Mouse (Mus musculus): ENCODE measurements around the gene Alpk3. TPM values are rescaled to one million over a fixed set of nuclear protein-coding genes. Genes with fewer than 3 reads are reported as not detected.

Alpk3 gene
- polyA plus RNA-seq, 1 experiment from 2014 or later, result 0.55 TPM

GRCm38 (mm10) chr7:81109717-81110651, 52.6 kb downstream of the Alpk3 start:
- no peak for ATAC-seq (ENCODE audit: insufficient number of reproducible peaks, insufficient read depth, low FRiP score, low read depth)
- H3K4me1 ChIP-seq (ENCODE audit: control insufficient read depth, insufficient read depth, low read length), result no peaks in the 10 kb centered on the region
- no peaks in the 10 kb centered on the region for H3K27me3 ChIP-seq (ENCODE audit: control insufficient read depth, insufficient read depth, low read length)
- H3K9ac ChIP-seq (replicated peaks; ENCODE audit: low read depth, low read length), result no peak overlapping the region
- no peak overlapping the region for H3K27ac ChIP-seq (ENCODE audit: low read length)
- H3K4me3 ChIP-seq (ENCODE audit: low read depth, low read length), result no peak overlapping the region
- H3K4me2 ChIP-seq (replicated peaks; ENCODE audit: low read depth, low read length), result no peak overlapping the region
- H3K36me3 ChIP-seq (ENCODE audit: control insufficient read depth, insufficient read depth, low read length), result no peaks in the 10 kb centered on the region
- H3K9me3 ChIP-seq (ENCODE audit: control insufficient read depth, low read depth, low read length), result no peaks in the 10 kb centered on the region
- WGBS, result 62% methylated on average over 9 of the region's 9 CpGs

- H3K4me2 ChIP-seq (replicated peaks; ENCODE audit: low read depth, low read length), result no peak overlapping the region
- no peaks in the 10 kb centered on the region for H3K4me1 ChIP-seq (ENCODE audit: control insufficient read depth, insufficient read depth, low read length)
- H3K9me3 ChIP-seq (ENCODE audit: control insufficient read depth, low read depth, low read length), result no peaks in the 10 kb centered on the region
- no peaks in the 10 kb centered on the region for H3K36me3 ChIP-seq (ENCODE audit: control insufficient read depth, insufficient read depth, low read length)
- no peaks in the 10 kb centered on the region for H3K27me3 ChIP-seq (ENCODE audit: control insufficient read depth, insufficient read depth, low read length)
- no peak overlapping the region for H3K27ac ChIP-seq (ENCODE audit: low read length)
- no peak overlapping the region for H3K4me3 ChIP-seq (ENCODE audit: low read depth, low read length)
- WGBS, result 78% methylated on average over 4 of the region's 4 CpGs
- H3K9ac ChIP-seq (replicated peaks; ENCODE audit: low read depth, low read length), result no peak overlapping the region
- no peak for ATAC-seq (ENCODE audit: insufficient number of reproducible peaks, insufficient read depth, low FRiP score, low read depth)
Measured at GRCm38 (mm10) chr7:81110791-81111190, 53.4 kb downstream of the Alpk3 start.

GRCm38 (mm10) chr7:81111729-81112128, 54.3 kb downstream of the Alpk3 start:
- ATAC-seq (ENCODE audit: insufficient number of reproducible peaks, insufficient read depth, low FRiP score, low read depth), result no peak
- Histone ChIP-seq H3K4me3 (ENCODE audit: low read depth, low read length) (no peak overlapping the region), H3K27me3 (ENCODE audit: control insufficient read depth, insufficient read depth, low read length) (no peaks in the 10 kb centered on the region), H3K4me1 (ENCODE audit: control insufficient read depth, insufficient read depth, low read length) (no peaks in the 10 kb centered on the region), H3K4me2 (replicated peaks; ENCODE audit: low read depth, low read length) (no peak overlapping the region), H3K27ac (ENCODE audit: low read length) (no peak overlapping the region), H3K9ac (replicated peaks; ENCODE audit: low read depth, low read length) (no peak overlapping the region), H3K36me3 (ENCODE audit: control insufficient read depth, insufficient read depth, low read length) (no peaks in the 10 kb centered on the region), H3K9me3 (ENCODE audit: control insufficient read depth, low read depth, low read length) (no peaks in the 10 kb centered on the region)
- 92% methylated on average over 2 of the region's 2 CpGs for WGBS

- ATAC-seq (ENCODE audit: insufficient number of reproducible peaks, insufficient read depth, low FRiP score, low read depth), result no peak
- H3K27me3 ChIP-seq (ENCODE audit: control insufficient read depth, insufficient read depth, low read length), result no peaks in the 10 kb centered on the region
- no peaks in the 10 kb centered on the region for H3K9me3 ChIP-seq (ENCODE audit: control insufficient read depth, low read depth, low read length)
- H3K27ac ChIP-seq (ENCODE audit: low read length), result no peak overlapping the region
- no peaks in the 10 kb centered on the region for H3K4me1 ChIP-seq (ENCODE audit: control insufficient read depth, insufficient read depth, low read length)
- no peaks in the 10 kb centered on the region for H3K36me3 ChIP-seq (ENCODE audit: control insufficient read depth, insufficient read depth, low read length)
- no peak overlapping the region for H3K4me2 ChIP-seq (replicated peaks; ENCODE audit: low read depth, low read length)
- no peak overlapping the region for H3K4me3 ChIP-seq (ENCODE audit: low read depth, low read length)
- no peak overlapping the region for H3K9ac ChIP-seq (replicated peaks; ENCODE audit: low read depth, low read length)
- 40% methylated on average over 6 of the region's 6 CpGs for WGBS
Measured at GRCm38 (mm10) chr7:81112686-81113360, 55.4 kb downstream of the Alpk3 start.

- no peak for ATAC-seq (ENCODE audit: insufficient number of reproducible peaks, insufficient read depth, low FRiP score, low read depth)
- no peaks in the 10 kb centered on the region for H3K36me3 ChIP-seq (ENCODE audit: control insufficient read depth, insufficient read depth, low read length)
- no peaks in the 10 kb centered on the region for H3K4me1 ChIP-seq (ENCODE audit: control insufficient read depth, insufficient read depth, low read length)
- 73% methylated on average over 6 of the region's 6 CpGs for WGBS
- H3K27ac ChIP-seq (ENCODE audit: low read length), result no peak within 1 kb of the TSS
- H3K27me3 ChIP-seq (ENCODE audit: control insufficient read depth, insufficient read depth, low read length), result no peaks in the 10 kb centered on the region
- no peak within 1 kb of the TSS for H3K4me2 ChIP-seq (replicated peaks; ENCODE audit: low read depth, low read length)
- H3K9ac ChIP-seq (replicated peaks; ENCODE audit: low read depth, low read length), result no peak within 1 kb of the TSS
- no peak within 1 kb of the TSS for H3K4me3 ChIP-seq (ENCODE audit: low read depth, low read length)
- no peaks in the 10 kb centered on the region for H3K9me3 ChIP-seq (ENCODE audit: control insufficient read depth, low read depth, low read length)
Measured at GRCm38 (mm10) chr7:81114555-81114954, 57.2 kb downstream of the Alpk3 start, which contains the start of gene Slc28a1. Gene Slc28a1, plus strand, starts transcription at chr7:81114799.

- no peak overlapping the region for H3K9ac ChIP-seq (replicated peaks; ENCODE audit: low read depth, low read length)
- H3K9me3 ChIP-seq (ENCODE audit: control insufficient read depth, low read depth, low read length), result no peaks in the 10 kb centered on the region
- H3K4me3 ChIP-seq (ENCODE audit: low read depth, low read length), result no peak overlapping the region
- H3K4me1 ChIP-seq (ENCODE audit: control insufficient read depth, insufficient read depth, low read length), result no peaks in the 10 kb centered on the region
- 63% methylated on average over 3 of the region's 3 CpGs for WGBS
- H3K27ac ChIP-seq (ENCODE audit: low read length), result no peak overlapping the region
- H3K27me3 ChIP-seq (ENCODE audit: control insufficient read depth, insufficient read depth, low read length), result no peaks in the 10 kb centered on the region
- H3K36me3 ChIP-seq (ENCODE audit: control insufficient read depth, insufficient read depth, low read length), result no peaks in the 10 kb centered on the region
- H3K4me2 ChIP-seq (replicated peaks; ENCODE audit: low read depth, low read length), result no peak overlapping the region
- ATAC-seq (ENCODE audit: insufficient number of reproducible peaks, insufficient read depth, low FRiP score, low read depth), result no peak
Measured at GRCm38 (mm10) chr7:81121099-81121498, 63.7 kb downstream of the Alpk3 start.

GRCm38 (mm10) chr7:81122808-81123207, 65.4 kb downstream of the Alpk3 start:
- H3K27ac ChIP-seq (ENCODE audit: low read length), result no peak overlapping the region
- no peak overlapping the region for H3K9ac ChIP-seq (replicated peaks; ENCODE audit: low read depth, low read length)
- no peaks in the 10 kb centered on the region for H3K4me1 ChIP-seq (ENCODE audit: control insufficient read depth, insufficient read depth, low read length)
- no peak for ATAC-seq (ENCODE audit: insufficient number of reproducible peaks, insufficient read depth, low FRiP score, low read depth)
- H3K36me3 ChIP-seq (ENCODE audit: control insufficient read depth, insufficient read depth, low read length), result no peaks in the 10 kb centered on the region
- H3K4me3 ChIP-seq (ENCODE audit: low read depth, low read length), result no peak overlapping the region
- H3K9me3 ChIP-seq (ENCODE audit: control insufficient read depth, low read depth, low read length), result no peaks in the 10 kb centered on the region
- no peak overlapping the region for H3K4me2 ChIP-seq (replicated peaks; ENCODE audit: low read depth, low read length)
- H3K27me3 ChIP-seq (ENCODE audit: control insufficient read depth, insufficient read depth, low read length), result no peaks in the 10 kb centered on the region
- WGBS, result 68% methylated on average over 2 of the region's 2 CpGs

GRCm38 (mm10) chr7:81123553-81123952, 66.2 kb downstream of the Alpk3 start:
- no peaks in the 10 kb centered on the region for H3K4me1 ChIP-seq (ENCODE audit: control insufficient read depth, insufficient read depth, low read length)
- no peak overlapping the region for H3K4me2 ChIP-seq (replicated peaks; ENCODE audit: low read depth, low read length)
- H3K4me3 ChIP-seq (ENCODE audit: low read depth, low read length), result no peak overlapping the region
- no peaks in the 10 kb centered on the region for H3K27me3 ChIP-seq (ENCODE audit: control insufficient read depth, insufficient read depth, low read length)
- H3K9ac ChIP-seq (replicated peaks; ENCODE audit: low read depth, low read length), result no peak overlapping the region
- no peaks in the 10 kb centered on the region for H3K36me3 ChIP-seq (ENCODE audit: control insufficient read depth, insufficient read depth, low read length)
- H3K9me3 ChIP-seq (ENCODE audit: control insufficient read depth, low read depth, low read length), result no peaks in the 10 kb centered on the region
- 75% methylated on average over 5 of the region's 5 CpGs for WGBS
- no peak for ATAC-seq (ENCODE audit: insufficient number of reproducible peaks, insufficient read depth, low FRiP score, low read depth)
- H3K27ac ChIP-seq (ENCODE audit: low read length), result no peak overlapping the region
